Mouse (Mus musculus): Measurements from ENCODE around the gene Tedc1.
"Not testable (repeated sequence)": the region's sequence is repeated elsewhere in the genome, so short reads cannot be mapped to it uniquely, and the experiment has no call there.

Gene Tedc1

DNA sequence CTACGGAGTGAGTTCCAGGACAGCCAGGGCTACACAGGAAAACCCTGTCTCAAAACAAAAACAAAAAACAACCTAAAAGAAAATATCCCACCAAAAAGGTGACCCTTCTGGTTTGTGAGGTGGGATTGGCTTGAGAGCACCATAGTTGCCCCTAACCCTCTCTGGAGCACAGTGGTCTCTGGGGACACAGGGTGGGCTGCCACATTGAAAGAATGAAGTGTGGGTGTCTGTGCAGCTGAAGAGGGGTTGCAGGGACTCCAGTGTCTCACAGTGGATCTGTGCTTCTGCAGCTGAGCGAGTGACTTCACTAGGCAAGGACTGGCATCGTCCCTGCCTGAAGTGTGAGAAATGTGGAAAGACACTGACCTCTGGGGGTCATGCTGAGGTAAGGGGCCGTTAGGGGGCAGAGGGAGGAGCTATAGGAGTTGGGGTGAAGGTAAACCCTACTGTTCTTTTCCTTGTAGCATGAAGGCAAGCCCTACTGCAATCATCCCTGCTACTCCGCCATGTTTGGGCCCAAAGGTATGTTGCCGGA is 3.2 kb upstream of the Tedc1 start:
- DNase-seq (ENCODE audit: low spot score in 2 of 2), result no peak

DNA sequence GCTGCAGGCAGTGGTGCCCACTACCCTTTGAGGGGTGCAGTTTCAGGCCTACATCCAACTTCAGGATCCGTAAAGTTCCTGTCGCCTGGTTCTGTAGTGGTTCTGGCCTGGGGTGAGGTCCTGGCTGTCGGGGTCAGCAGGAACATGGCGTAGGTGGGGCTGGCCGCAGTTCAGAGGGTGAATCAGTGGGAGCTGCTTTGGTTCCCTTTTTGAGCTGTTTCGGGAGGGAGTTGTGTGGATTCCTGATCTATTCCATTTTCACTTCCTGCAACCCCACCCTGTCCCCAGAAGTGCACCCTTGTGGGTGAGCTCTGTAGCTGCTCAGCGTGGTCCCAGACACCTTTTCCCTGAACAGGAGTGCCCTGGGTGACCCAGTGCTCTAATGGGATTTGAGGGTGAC is 2.2 kb upstream of the Tedc1 start:
- no peak for DNase-seq (ENCODE audit: low spot score in 2 of 2)

DNA sequence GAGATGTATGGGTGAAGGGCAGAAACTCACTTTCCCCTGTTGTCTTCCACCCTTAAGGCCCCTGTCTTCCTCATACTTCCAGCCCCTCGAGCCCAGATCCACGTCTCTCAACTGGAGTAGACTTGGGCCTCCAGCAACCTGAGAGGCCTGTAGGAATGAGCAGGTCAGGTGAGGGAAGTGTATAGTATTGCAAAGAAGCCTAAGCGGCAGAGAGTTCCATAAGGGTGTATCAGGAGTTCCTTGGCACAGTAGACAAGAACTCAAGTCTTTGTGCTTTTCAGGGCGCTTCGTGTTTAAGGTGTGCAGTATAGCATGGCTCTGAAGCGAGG is 1.5 kb upstream of the Tedc1 start:
- no peak for DNase-seq (ENCODE audit: low spot score in 2 of 2)

DNA sequence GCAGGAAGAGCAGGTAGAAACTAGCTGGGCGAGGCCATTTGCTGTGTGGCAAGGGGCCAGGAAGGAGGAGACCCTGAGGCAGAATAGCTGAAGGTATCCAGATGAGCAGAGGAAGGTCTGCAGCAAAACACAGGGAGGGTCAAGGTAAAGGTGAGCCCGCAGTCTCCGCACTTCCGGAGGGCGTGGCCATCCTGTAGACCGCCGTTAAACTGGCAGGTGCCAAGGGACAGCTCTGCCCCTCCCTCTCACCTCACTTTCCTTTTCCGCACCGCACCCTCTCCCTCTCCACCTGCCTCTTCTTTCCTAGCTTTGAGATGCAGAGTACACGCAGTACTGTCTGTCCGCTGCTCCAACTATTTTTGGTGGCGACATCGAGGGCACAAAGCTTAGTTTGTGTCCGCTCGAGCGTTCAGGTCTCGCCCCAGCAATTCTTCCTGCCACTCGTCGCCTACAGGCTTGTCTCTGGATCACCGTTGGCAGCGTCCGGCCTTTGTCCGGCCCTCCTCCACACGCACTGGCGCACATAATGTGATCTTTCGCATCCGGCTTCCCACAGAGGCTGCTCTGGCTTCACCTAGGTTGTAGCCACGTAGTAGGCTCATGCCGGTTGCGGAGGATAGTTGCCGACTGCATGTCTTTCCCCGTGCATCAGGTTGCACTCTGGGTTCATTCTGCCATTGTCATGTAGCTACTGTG is 997 bp upstream of the Tedc1 start:
- DNase-seq (ENCODE audit: low spot score in 2 of 2), result peak in 1 of 2 experiments; percentile 48

DNA sequence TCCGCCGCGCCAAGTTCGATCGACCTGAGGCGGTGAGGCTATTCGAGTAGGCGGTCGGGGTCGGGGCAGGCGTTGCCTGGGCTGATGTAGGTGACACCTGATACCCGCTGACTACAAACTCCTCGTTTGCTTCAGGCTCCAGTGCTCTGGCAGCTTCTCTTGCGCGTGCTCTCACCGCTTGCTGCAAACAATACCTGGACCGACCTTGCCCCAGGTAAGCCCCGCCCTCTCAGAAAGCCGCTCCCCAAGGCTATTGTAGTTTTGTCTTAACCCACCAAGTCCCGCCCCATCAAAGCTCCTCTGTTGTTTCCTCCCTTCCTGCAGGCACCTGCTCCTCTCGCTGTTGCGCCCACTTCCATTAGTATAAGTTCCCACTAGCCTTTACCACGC is 314 bp downstream of the Tedc1 start:
- DNase-seq (ENCODE audit: low spot score in 2 of 2), result no peak

DNA sequence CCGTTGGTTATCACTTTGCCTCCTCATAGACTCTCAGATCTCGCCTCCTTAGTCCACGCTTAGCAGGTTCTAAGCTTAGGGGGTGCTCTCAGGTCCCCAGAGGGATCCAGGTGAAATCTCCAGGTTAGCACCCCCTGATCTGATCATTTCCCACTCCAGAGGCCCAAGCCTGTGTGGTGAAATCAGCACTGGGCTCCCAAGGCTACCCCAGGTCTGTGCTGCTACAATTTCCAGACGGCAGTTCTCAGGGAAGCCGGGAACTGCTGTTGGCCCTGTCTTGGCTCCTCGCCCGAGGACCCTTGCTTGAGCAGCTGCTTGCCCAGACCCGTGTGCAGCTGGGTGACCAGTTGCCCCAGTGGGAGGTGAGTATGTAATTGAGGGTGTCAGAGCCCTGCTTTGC is 781 bp downstream of the Tedc1 start:
- DNase-seq (ENCODE audit: low spot score in 2 of 2), result no peak

DNA sequence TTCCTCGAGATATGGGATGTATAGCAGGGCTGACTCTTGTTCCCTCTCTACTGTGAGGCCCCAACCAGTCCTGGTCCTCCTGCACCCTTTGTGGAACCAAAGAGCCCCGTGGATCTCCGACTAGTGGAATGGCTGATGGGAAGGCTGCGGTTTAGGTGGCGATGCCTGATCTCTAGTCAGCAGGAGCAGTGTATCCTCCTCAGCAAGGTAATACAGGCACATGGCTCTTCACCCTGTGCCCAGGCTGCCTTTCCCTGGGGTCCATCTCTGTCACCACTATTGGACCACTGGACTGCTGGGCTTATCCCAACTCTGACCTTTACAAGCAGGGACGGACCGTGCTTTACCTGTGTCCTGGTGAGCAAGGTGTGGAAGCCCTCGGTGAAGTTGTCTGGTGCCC is 1.3 kb downstream of the Tedc1 start:
- no peak for DNase-seq (ENCODE audit: low spot score in 2 of 2)

DNA sequence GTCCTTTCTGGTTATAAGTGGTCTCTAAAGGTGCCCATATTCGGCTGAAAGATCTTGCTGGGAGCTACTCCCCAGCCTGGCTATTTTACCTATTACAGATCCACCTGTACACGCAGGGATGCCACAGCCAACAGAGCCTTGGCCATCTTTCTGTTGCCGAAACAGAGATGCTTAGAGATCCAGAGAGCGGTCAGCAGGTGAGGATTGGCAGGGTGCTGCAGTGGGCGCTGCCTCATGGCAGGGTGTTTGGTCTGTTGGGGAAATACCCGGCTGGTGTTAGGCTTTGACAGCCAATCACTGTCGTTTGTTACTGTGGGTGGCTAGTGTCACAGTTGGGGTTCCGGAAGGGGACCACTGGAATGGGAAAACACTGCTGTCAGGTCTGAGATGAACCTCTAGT is 1.8 kb downstream of the Tedc1 start:
- no peak for DNase-seq (ENCODE audit: low spot score in 2 of 2)

DNA sequence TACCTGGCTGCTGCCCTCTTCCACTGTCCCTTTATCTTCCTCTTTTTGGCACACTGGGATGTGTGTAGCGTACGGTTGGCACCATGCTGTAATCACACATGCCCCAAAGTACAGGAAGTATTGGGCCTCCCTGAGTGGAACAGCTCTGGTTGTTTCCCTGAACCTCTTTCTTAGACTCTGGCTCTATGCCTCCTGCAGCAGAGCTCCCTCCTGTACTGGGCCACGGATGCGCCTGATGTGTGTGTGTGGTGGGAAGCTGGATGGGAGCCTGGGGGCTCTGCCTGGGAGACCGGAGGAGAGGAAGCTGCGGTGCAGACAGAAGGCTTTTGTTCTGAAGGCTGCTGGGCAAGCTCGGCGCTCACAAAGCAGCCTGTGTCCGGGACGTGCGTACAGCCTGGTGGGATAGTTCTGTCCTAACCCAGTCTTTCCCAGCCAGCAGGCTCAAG is 7.4 kb downstream of the Tedc1 start:
- DNase-seq (ENCODE audit: low spot score in 2 of 2), result no peak

DNA sequence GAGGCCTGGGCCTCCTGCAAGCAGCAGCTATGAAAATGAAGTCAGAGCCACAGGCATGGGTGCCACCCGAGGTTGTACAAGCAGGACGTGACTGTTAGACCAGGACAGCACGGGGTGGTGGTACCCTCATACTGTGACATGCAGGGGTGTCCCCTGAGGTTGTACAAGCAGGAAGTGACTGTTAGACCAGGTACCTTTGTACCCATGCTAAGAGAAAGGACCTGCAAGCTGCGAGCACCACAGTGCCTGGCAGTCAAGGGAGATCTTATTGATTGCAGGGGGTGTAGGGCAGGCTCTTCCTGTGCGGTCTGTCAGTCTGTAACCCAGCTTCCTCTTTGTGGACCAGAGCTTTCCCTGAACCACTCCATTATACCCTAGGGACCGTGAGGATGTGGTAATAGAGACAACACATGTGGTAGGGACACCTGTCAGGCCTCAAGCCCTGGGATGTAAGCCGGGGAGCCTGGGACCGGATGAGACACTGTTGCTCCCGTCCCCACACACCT is 11.9 kb downstream of the Tedc1 start:
- no peak for DNase-seq (ENCODE audit: low spot score in 2 of 2)

DNA sequence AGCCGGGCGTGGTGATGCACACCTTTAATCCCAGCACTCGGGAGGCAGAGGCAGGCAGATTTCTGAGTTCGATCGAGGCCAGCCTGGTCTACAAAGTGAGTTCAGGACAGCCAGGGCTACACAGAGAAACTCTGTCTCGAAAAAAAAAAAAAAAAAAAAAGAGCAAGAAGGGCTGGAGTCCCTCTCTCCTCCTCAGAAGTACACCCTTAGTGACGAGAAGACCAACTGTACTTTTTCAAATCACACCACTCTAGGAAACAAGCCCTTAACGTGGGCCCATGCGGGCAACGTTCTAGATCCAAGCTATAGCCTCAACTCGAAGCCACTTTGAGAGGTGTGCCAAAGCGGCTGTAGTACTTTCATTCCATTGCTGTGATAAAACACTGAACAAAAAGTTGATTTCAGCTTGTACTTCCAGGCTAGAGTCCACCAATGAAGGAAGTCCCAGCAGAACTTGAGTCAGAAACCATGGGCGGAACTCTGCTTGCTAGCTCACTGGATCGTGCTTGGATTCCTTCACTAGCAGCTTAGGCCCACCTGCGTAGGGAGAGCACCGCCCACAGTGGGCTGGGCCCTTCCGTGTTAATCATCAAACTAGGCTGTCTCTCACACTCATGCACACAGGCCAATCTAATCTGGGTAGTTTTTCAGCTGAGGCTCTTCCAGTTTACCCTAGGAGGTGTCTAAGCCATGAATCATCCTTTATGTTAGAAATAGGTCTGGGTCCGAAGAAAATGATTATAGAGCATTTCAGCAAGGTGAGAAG is 20.9 kb downstream of the Tedc1 start:
- no peak for DNase-seq (ENCODE audit: low spot score in 2 of 2)

DNA sequence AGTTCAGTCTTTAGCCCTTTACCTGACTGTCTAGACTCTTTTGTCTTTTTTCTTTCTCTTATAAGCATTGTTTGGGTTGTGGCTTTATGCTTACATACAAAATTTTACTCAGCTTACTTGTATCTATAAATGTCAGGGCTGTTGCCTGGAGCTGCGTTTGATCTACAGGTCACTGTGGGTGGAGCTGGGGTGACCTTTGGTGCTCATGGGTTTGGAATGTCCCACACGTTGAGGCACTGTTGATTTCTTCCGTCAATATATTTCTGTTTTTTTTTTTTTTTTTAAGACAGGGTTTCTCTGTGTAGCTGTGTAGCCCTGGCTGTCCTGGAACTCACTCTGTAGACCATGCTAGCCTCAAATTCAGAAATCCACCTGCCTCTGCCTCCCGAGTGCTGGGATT is 24.8 kb downstream of the Tedc1 start:
- no peak for DNase-seq (ENCODE audit: low spot score in 2 of 2)

DNA sequence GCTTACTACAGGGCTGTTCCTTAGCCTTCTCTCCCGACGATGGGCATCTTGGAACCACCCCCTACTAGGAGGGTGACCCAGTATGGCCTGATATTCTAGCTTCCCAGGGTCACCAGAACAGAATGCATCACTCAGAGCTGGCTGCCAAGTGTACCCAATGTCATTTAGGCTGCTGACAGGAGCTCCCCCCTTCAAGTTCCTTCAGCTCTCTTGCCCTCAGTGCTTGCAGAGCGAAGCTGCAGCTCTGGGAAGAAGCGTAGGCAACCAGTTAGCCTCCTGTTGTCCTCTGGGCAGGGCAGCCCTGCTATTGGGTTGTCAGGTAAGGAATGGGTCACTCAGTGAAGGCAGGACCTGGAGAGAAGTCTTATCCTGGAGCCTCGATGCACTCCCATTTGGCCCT is 28.7 kb downstream of the Tedc1 start:
- DNase-seq (ENCODE audit: low spot score in 2 of 2), result no peak

DNA sequence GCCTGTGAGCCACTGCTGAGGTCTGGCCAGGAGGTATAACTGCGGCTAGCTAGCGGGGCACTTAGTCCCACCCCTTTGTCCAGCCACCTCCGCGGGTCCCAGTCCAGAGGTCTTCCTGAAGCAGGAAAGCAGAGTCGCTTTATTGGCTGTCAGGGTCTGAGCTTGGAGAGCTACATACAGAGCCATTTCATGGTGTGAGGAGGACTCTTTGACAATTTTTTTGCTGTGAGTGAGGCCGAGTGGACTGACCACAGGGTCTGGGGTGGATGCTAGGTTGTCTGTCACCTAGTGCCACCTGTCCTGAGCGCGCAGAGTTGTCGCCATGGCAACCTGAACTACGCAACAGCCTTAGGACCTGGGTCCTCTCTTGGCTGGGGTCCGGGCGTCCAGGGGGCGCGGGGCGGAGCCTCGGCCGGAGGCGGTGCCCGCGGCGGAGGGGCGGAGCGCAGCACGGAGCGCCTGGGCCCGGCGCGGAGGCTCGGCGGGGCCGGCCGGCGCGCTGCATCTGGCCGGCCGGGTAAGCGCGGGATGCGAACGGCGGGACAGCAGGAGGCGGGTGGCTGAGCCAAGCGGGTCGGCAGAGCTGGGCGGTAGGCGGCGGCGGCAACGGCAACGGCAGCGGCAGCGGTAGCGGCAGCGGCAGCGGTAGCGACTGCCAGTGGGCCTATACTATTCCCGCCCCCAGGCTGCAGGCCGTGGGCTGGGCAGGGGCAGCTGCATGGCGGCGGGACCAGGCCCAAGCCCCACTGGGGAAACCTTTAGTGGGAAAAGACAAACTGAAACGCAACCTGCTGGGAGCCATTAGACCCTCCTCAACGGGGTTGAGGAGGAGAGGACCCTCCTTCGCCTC is 29.4 kb downstream of the Tedc1 start, which contains the start of gene Tmem121:
Gene Tmem121, plus strand, starts transcription at position 489 of the 850 bp plus-strand sequence.
- DNase-seq (ENCODE audit: low spot score in 2 of 2), result peak in 1 of 2 experiments; percentile 30

DNA sequence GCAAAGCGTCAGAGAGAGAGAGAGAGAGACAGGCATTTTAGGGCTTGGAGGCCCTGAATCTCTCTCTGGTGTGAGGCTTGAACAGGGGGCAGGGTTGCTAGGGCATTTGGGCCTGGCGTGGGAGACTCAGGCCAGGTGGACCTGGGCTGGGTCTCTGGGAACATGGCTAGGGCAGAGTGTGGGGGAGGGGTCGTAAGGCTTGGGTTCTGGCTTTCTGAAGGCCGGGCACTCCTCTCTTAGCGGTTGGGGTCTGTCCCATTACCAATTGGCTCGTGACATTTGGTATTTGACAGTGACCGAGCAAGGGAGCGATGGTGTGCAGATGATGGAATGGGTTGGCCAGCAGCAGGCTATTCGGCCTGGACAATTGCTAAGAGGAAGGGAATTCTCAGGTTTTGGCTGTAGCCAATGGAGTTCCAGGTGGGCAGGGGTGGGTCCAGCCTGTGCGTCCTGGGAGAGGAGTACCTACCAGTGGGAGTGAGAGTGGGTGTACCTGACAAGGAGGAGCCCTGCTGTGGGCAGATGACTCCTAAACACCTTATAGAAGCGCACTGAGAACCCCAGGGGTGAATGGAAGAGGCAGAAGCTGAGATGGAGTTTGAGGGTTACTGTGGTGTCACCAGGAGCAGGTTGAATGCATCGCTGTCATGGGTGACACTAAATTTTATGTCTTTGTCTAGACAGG is 30.2 kb downstream of the Tedc1 start:
- DNase-seq (ENCODE audit: low spot score in 2 of 2), result no peak

DNA sequence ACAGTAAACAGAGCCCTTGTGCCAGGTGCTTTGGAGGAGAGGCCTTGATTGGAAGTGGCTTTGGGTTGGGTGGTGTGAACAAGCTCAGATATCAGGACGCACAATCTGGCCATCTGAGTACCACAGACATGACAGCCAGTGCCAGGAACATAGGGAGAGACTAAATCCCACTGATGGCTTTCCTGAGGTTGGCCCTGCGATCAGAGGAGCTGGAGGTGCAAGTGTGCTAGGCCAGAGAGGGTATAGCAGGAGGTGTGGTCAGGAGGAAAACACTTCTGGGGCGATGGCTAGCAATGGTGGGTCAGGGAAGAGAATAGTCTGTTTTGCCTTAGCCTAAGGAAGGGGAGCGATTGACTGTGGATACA is 30.8 kb downstream of the Tedc1 start:
- DNase-seq (ENCODE audit: low spot score in 2 of 2), result no peak

DNA sequence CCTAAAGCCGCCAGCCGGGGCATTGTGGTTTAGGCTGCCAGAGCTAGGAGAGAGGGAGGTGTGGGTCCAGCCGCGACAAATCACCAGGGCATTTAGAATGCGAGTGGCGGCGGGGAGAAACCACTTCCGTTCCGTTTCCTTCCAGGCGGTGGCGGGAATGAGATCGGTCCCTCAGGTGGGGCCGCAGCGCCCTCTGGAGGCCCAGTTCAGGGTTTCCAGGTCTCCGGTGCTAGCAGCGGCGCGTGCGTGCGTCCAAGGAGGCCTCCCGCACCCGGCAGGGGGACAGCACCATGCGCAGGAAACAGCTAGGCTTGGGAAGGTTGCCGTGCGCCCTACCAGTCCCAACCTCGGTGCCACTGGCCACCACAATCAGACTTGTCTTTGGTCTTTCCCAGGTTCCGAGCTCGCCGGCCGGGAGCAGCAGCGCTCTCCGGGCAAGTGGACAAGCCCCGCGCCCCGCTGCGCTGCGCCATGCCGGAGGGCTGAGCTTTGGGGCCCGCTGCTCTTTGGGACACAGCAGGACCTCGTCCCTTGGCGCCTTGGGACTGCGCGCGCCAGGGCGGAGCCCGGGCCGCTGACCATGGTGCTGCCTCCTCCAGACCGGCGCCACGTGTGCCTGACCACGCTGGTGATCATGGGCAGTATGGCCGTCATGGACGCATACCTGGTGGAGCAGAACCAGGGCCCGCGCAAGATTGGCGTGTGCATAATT is 31.5 kb downstream of the Tedc1 start:
- peak; percentile 93 to 96 for DNase-seq (ENCODE audit: low spot score in 2 of 2)

DNA sequence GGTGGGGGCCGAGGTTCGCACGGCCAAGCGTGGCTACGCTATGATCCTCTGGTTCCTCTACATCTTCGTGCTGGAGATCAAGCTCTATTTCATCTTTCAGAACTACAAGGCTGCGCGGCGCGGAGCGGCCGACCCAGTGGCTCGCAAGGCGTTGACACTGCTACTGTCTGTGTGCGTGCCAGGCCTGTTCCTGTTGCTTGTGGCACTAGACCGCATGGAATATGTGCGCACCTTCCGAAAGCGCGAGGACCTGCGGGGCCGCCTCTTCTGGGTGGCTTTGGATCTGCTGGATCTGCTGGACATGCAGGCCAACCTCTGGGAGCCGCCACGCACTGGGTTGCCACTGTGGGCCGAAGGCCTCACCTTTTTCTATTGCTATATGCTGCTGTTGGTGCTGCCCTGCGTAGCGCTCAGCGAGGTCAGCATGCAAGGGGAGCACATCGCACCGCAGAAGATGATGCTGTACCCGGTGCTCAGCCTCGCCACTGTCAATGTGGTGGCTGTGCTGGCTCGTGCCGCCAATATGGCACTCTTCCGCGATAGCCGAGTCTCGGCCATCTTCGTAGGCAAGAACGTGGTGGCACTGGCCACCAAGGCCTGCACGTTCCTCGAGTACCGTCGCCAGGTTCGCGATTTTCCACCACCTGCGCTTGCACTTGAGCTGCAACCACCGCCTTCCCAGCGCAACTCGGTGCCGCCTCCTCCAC is 32.3 kb downstream of the Tedc1 start:
- no peak for DNase-seq (ENCODE audit: low spot score in 2 of 2)

DNA sequence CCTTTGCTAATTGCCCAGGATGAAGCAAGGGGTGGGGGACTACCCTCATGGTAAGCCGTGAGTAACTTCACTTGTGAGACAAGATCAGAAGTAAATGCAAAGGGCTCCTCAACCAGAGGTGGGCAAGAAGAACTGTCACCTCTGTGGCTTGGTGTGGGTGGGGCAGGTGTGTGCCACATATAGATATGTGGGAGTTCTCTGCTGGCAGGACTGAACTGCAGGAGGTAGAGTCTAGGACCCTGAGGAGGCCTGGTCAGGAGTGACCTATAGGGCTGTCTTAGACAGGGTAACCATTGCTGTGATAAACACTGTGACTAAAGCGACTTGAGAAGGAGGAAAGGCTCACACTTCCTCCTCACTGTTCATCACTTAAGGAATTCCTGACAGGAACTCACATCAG is 37.2 kb downstream of the Tedc1 start:
- DNase-seq (ENCODE audit: low spot score in 2 of 2), result no peak

DNA sequence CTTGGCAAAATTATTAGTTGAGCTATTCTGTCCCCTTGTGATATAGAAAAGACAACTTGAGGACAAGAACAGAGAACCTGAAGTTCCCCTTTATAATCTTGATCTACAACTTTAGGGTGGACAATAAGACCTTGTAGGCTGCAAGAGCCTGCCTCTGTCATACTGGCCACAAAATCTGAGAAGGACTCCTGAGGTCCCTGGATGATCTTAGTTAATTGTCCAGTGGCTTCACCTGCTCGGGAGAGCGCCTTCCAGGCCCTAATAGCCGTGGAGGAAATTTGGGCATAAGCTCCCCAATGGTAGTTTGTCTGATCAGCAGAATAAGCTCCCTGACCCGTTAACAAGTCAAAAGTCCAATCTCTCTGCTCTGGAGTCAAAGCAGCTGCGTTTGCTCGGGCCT is 42.9 kb downstream of the Tedc1 start:
- DNase-seq (ENCODE audit: low spot score in 2 of 2), result not testable (repeated sequence)
